Mouse (Mus musculus): Measurements from ENCODE around the gene Cntn1. TPM values are rescaled to one million over a fixed set of nuclear protein-coding genes. Genes with fewer than 3 reads are reported as not detected.

Cntn1 gene
- polyA plus RNA-seq, 1 experiment from 2014 or later: 0.51 TPM

DNA sequence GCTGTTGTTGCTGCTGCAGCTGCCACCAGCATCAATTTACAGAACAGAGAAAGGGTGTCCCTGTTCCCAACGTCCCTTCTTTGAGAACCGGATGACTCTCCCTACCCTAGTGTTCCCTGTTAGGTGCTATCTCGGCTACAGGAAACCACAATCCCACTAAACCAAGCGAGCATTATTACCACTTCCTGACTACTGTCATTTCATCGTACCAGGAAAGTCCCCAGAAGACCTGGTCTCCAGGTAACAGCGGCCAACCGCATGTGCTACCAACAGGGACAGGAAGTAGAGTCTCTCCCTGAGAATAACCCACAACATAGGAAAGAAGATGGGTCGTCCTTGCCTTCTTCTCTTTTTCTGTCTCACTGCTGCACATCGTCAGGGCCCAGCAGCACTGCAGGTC lies 83.3 kb downstream of the Cntn1 start:
- Histone ChIP-seq H3K36me3 (ENCODE audit: insufficient read depth) (no peaks in the 10 kb centered on the region), H3K27me3 (ENCODE audit: insufficient read depth, low read length) (no peaks in the 10 kb centered on the region), H3K9ac (no peak overlapping the region), H3K4me3 (ENCODE audit: low read depth, low read length) (no peak overlapping the region), H3K9me3 (ENCODE audit: low read depth, low read length) (no peaks in the 10 kb centered on the region), H3K4me2 (no peak overlapping the region), H3K4me1 (ENCODE audit: insufficient read depth) (no peaks in the 10 kb centered on the region), H3K27ac (ENCODE audit: low read depth) (no peak overlapping the region)
- ATAC-seq (ENCODE audit: insufficient read depth) (no peak), DNase-seq (no peak)
- no peak for TF ChIP-seq CTCF (IDR thresholded peaks at IDR 0.05; ENCODE audit: low read depth)
- 71% methylated on average over 9 of the region's 9 CpGs for WGBS

DNA sequence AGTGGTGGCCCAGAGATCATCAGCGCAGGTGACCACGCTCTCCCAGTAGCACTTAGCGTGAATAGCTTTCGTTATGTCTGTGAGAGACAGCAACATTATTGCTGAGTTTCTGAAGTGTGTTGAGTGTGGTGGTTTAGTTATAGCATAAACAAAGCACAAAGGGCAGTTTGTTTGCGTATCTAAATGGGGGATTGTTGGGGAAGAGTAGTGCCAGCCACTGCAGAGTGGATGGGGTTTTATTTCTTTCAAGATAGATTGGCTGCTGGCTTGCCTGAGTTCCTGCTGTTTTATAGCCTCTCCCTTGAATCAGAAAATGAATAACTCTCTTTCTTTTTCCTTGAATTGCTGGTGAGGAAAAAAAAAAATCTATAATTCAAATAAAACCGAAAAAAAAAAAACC lies 86.1 kb downstream of the Cntn1 start:
- Histone ChIP-seq H3K27me3 (ENCODE audit: insufficient read depth, low read length) (no peaks in the 10 kb centered on the region), H3K4me1 (ENCODE audit: insufficient read depth) (no peaks in the 10 kb centered on the region), H3K4me3 (ENCODE audit: low read depth, low read length) (no peak overlapping the region), H3K9me3 (ENCODE audit: low read depth, low read length) (no peaks in the 10 kb centered on the region), H3K36me3 (ENCODE audit: insufficient read depth) (no peaks in the 10 kb centered on the region), H3K27ac (ENCODE audit: low read depth) (no peak overlapping the region), H3K9ac (no peak overlapping the region), H3K4me2 (no peak overlapping the region)
- DNase-seq: no peak
- 81% methylated on average over 6 of the region's 6 CpGs for WGBS
- TF ChIP-seq CTCF (IDR thresholded peaks at IDR 0.05; ENCODE audit: low read depth): no peak
- no peak for ATAC-seq (ENCODE audit: insufficient read depth)

DNA sequence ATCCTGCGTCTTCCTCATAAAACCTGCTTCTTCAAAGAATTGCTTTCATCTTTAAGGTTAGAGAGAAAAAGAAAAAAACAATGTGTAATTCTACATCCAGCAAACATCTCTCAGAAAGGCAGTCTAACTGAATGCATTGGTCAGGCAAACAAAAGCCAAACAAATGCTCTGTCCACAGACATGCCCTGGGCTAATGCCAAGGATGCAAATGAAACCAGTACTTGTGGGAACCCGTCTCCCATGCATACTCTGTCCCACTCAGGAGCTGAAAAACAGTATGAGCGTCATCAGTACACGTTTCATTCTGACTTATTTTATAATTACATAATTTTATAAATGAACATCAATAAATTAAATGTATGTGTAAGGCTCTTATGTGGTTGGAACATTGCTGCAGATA lies 91.0 kb downstream of the Cntn1 start:
- DNase-seq (no peak), ATAC-seq (ENCODE audit: insufficient read depth) (no peak)
- Histone ChIP-seq H3K4me3 (ENCODE audit: low read depth, low read length) (no peak overlapping the region), H3K9me3 (ENCODE audit: low read depth, low read length) (no peaks in the 10 kb centered on the region), H3K27ac (ENCODE audit: low read depth) (no peak overlapping the region), H3K27me3 (ENCODE audit: insufficient read depth, low read length) (no peaks in the 10 kb centered on the region), H3K4me1 (ENCODE audit: insufficient read depth) (no peaks in the 10 kb centered on the region), H3K9ac (no peak overlapping the region), H3K4me2 (no peak overlapping the region), H3K36me3 (ENCODE audit: insufficient read depth) (no peaks in the 10 kb centered on the region)
- 75% methylated on average over 4 of the region's 4 CpGs for WGBS
- no peak for TF ChIP-seq CTCF (IDR thresholded peaks at IDR 0.05; ENCODE audit: low read depth)

DNA sequence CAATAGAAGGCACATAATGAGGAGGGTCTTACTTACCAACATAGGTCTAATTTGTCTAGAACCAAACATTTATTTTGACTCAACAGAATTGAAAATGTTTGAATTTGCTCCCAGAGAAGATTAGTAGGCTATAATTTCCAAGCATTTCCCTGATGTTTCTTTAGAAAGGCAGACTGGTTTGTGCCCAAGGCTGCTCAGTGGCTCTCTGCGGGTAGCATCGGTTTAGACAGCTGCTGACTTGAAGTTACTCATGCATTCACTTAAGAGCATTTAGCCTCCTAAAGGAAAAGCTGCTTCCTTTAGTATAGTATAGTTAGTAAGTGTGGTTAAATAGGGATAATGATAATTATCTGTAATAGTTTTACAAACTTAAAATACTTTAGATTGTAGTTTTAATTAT lies 104.0 kb downstream of the Cntn1 start:
- DNase-seq (no peak), ATAC-seq (ENCODE audit: insufficient read depth) (no peak)
- H3K36me3 ChIP-seq (ENCODE audit: insufficient read depth): no peaks in the 10 kb centered on the region
- no peak for TF ChIP-seq CTCF (IDR thresholded peaks at IDR 0.05; ENCODE audit: low read depth)
- no peak overlapping the region for H3K9ac ChIP-seq
- H3K4me2 ChIP-seq: no peak overlapping the region
- no peaks in the 10 kb centered on the region for H3K9me3 ChIP-seq (ENCODE audit: low read depth, low read length)
- no peaks in the 10 kb centered on the region for H3K4me1 ChIP-seq (ENCODE audit: insufficient read depth)
- H3K4me3 ChIP-seq (ENCODE audit: low read depth, low read length): no peak overlapping the region
- WGBS: 84% methylated on average over 2 of the region's 2 CpGs
- H3K27me3 ChIP-seq (ENCODE audit: insufficient read depth, low read length): no peaks in the 10 kb centered on the region
- no peak overlapping the region for H3K27ac ChIP-seq (ENCODE audit: low read depth)

DNA sequence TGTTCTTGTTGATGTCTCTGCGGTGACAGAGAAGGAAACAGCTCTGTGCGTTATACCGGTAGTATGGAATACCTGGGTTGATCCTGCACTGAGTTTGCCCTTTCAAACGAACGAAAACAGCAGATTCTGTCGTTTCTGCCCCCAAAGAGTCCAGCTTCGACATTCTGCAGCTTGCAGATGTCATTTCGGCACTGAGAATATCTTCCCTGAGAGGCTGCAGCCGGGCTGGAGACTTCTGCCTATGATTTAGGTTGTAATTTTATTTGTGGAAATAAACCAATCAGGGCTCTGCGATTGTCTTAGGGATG lies 109.8 kb downstream of the Cntn1 start:
- Histone ChIP-seq H3K4me2 (no peak overlapping the region), H3K27me3 (ENCODE audit: insufficient read depth, low read length) (no peaks in the 10 kb centered on the region), H3K4me3 (ENCODE audit: low read depth, low read length) (no peak overlapping the region), H3K9ac (no peak overlapping the region), H3K36me3 (ENCODE audit: insufficient read depth) (no peaks in the 10 kb centered on the region), H3K4me1 (ENCODE audit: insufficient read depth) (no peaks in the 10 kb centered on the region), H3K9me3 (ENCODE audit: low read depth, low read length) (no peaks in the 10 kb centered on the region), H3K27ac (ENCODE audit: low read depth) (no peak overlapping the region)
- ATAC-seq (ENCODE audit: insufficient read depth): no peak
- DNase-seq: no peak
- no peak for TF ChIP-seq CTCF (IDR thresholded peaks at IDR 0.05; ENCODE audit: low read depth)
- WGBS: 59% methylated on average over 10 of the region's 10 CpGs

DNA sequence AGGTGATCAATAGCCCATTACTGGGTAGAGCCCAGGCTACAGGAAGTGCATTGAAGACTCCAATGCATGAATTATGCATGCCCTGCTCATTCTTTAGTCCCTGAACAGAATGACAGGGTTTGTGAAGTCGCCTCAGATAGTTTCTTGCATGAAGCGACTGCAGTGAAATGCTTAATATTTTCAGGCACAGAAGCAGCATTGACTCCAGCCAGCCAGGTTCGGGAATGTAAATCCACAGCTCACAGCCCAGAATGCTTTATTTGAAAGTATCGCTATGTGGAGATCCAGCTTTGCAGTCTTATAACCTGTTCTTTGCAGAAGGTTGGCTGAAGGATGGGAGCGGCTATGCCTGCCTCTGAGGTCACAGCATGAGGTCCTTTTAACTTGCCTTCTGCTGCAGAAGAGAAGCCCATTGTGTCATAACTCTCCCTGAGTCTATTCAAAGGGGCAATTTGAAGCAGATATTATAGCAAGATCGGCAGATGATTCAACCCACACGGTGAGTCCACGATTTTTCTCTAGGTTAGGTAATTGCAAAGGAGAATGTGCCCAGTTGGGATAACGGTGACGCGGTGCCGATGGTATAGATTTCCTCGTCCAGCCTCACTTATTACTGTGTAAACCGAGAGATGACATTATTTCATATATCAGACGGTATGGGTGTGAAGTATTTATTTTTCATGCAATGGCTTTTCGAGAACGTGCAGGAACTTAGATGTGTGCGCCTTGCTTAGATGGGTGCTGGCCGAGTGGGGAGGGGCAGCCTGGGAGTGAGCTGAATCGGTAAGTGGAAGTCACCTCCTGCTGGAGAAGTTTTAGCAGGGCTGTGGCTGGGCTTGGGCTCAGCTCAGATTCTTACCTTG lies 110.4 kb downstream of the Cntn1 start:
- ATAC-seq (ENCODE audit: insufficient read depth) (no peak), DNase-seq (no peak)
- 43% methylated on average over 20 of the region's 20 CpGs for WGBS
- Histone ChIP-seq H3K9me3 (ENCODE audit: low read depth, low read length) (no peaks in the 10 kb centered on the region), H3K36me3 (ENCODE audit: insufficient read depth) (no peaks in the 10 kb centered on the region), H3K27me3 (ENCODE audit: insufficient read depth, low read length) (no peaks in the 10 kb centered on the region), H3K4me3 (ENCODE audit: low read depth, low read length) (no peak overlapping the region), H3K9ac (no peak overlapping the region), H3K4me1 (ENCODE audit: insufficient read depth) (no peaks in the 10 kb centered on the region), H3K4me2 (no peak overlapping the region), H3K27ac (ENCODE audit: low read depth) (no peak overlapping the region)
- TF ChIP-seq CTCF (IDR thresholded peaks at IDR 0.05; ENCODE audit: low read depth): no peak

DNA sequence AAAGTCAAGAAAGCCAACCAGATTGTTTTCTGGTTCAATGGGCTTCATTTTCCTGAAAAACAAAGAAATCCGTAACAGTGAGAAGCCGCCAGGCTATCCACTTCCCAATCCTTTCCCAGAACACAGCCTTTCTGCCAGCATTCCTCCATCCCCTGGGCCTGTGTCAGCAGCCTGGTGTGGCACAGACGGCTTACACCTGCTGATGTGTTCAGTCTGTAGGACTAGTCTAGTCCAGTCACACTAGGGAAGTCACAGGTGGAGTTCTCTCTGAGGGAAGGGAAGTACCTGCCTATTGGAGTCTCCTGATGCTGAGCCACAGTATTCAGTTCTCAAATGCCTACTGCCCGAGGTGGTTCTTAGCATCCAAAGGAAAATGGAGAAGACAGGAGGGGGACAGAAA lies 111.9 kb downstream of the Cntn1 start:
- no peaks in the 10 kb centered on the region for H3K4me1 ChIP-seq (ENCODE audit: insufficient read depth)

More for the DNA sequence above, 111.9 kb downstream of the Cntn1 start:
- Histone ChIP-seq H3K4me2 (no peak overlapping the region), H3K36me3 (ENCODE audit: insufficient read depth) (no peaks in the 10 kb centered on the region), H3K27ac (ENCODE audit: low read depth) (no peak overlapping the region), H3K9ac (no peak overlapping the region), H3K9me3 (ENCODE audit: low read depth, low read length) (no peaks in the 10 kb centered on the region), H3K4me3 (ENCODE audit: low read depth, low read length) (no peak overlapping the region), H3K27me3 (ENCODE audit: insufficient read depth, low read length) (no peaks in the 10 kb centered on the region)
- no peak for ATAC-seq (ENCODE audit: insufficient read depth)
- no peak for TF ChIP-seq CTCF (IDR thresholded peaks at IDR 0.05; ENCODE audit: low read depth)
- 59% methylated on average over 4 of the region's 4 CpGs for whole genome bisulfite sequencing
- DNase-seq: no peak
